Comparison of ENCODE assay signal across 9 mouse cellular contexts in the genomic region with DNA sequence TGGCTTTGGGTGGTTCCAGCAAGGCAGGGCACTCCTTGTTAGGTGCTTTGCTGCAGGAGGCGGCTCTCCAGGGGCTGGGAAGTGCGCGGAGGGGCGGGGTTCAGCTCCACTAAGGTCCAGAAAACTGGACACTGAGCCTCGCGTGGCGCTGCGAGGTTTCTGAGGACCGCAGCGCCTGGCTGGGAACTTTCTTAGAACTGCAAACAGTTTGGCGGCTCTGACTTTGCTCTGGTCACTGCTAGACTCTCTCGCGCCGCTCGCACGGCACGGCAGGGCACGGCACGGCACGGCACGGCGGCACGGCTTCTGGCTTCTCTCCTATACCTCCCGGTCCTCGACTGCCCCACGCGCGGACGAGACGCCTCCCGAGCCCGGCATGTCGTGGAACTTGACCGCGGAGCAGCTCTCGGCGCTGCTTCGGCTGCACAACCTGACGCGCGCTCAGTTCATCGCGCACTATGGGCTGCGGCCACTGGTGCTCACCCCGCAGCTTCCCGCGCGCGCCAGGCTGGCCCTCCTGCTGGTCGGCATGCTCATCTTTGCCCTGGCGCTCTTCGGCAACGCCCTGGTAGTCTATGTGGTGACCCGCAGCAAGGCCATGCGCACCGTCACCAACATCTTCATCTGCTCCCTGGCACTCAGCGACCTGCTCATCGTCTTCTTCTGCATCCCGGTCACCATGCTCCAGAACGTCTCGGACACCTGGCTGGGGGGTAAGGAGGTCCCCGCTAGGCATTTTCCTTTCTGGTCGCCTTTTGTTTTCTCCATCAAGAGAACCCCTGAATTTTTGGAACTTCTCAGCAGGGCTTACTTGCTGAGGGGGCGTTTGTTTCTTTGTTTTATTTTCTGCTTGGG. TPM values are rescaled to one million over a fixed set of nuclear protein-coding genes. Genes with fewer than 3 reads are reported as not detected.
DNase-seq lines count a peak whose midpoint lies in the region; ATAC-seq and TF ChIP-seq lines count a peak whose summit lies in the region.
"Had no signal": no experiment of that assay in that cellular context is flagged by ENCODE, and none has a peak within 500 bp of the region (broad histone marks: within the 10 kb centered on the region; RNA-seq: fewer than 3 reads in every experiment).

TSS of gene C130060K24Rik (plus strand) at position 188 of the 855 bp plus-strand sequence.

- WGBS in lung, postnatal 0 days: 1% methylated on average over 64 of the region's 64 CpGs
- WGBS in hindbrain, embryonic 12.5 days: under 1% methylated on average over 64 of the region's 64 CpGs
- under 1% methylated on average over 64 of the region's 64 CpGs for WGBS in midbrain, embryonic 10.5 days

- TF ChIP-seq POLR2A in testis, adult 2 months (IDR thresholded peaks at IDR 0.05; ENCODE audit: control insufficient read depth, low read depth, low read length): no peak

- TF ChIP-seq EP300 in lung, postnatal 0 days (IDR thresholded peaks at IDR 0.05): no peak

- peak within 1 kb of the TSS; percentile 35 for H3K4me3 ChIP-seq in lung, postnatal 0 days (ENCODE audit: low read depth, low read length)
- H3K4me3 ChIP-seq in hindbrain, embryonic 12.5 days: peak within 1 kb of the TSS; percentile 52
- peak within 1 kb of the TSS; percentile 75 for H3K4me3 ChIP-seq in midbrain, embryonic 10.5 days
- peak within 1 kb of the TSS; percentile 47 for H3K4me3 ChIP-seq in testis, adult 2 months (ENCODE audit: control insufficient read depth, low read depth, low read length)

- H3K36me3 ChIP-seq in lung, postnatal 0 days (ENCODE audit: insufficient read depth, low read length): no peaks in the 10 kb centered on the region
- no peaks in the 10 kb centered on the region for H3K36me3 ChIP-seq in hindbrain, embryonic 12.5 days
- no peaks in the 10 kb centered on the region for H3K36me3 ChIP-seq in midbrain, embryonic 10.5 days
- H3K36me3 ChIP-seq in testis, adult 2 months (ENCODE audit: control insufficient read depth, insufficient read depth, low read length): no peaks in the 10 kb centered on the region

- no peak for ATAC-seq in cerebellum, adult (ENCODE audit: insufficient number of reproducible peaks, low FRiP score, low TSS enrichment)
- peak; percentile 48 for ATAC-seq in lung, postnatal 0 days
- ATAC-seq in hindbrain, embryonic 12.5 days (ENCODE audit: low FRiP score): peak; percentile 88

- H3K27ac ChIP-seq in lung, postnatal 0 days (ENCODE audit: low read length): no peak within 1 kb of the TSS
- H3K27ac ChIP-seq in hindbrain, embryonic 12.5 days: no peak within 1 kb of the TSS
- peak within 1 kb of the TSS; percentile 84 for H3K27ac ChIP-seq in midbrain, embryonic 10.5 days (replicated peaks)
- no peak within 1 kb of the TSS for H3K27ac ChIP-seq in testis, adult 2 months (ENCODE audit: control insufficient read depth, insufficient read depth, low read depth, low read length)

- no peaks in the 10 kb centered on the region for H3K9me3 ChIP-seq in lung, postnatal 0 days (ENCODE audit: low read length)
- H3K9me3 ChIP-seq in hindbrain, embryonic 12.5 days (replicated peaks): no peaks in the 10 kb centered on the region
- no peaks in the 10 kb centered on the region for H3K9me3 ChIP-seq in midbrain, embryonic 10.5 days (replicated peaks)

- DNase-seq in cerebellum, postnatal 10 days: peak; percentile 51 to 59
- DNase-seq in lung, postnatal 0 days (ENCODE audit: low spot score): peak; percentile 10
- DNase-seq in lung, postnatal 14 days: no peak
- peak; percentile 64 for DNase-seq in midbrain, embryonic 10.5 days (ENCODE audit: low spot score)
- no peak for DNase-seq in MN1 (ENCODE audit: low spot score)

- no peaks in the 10 kb centered on the region for H3K4me1 ChIP-seq in lung, postnatal 0 days (ENCODE audit: insufficient read depth, low read depth, low read length)
- peaks cover 4% of the 10 kb centered on the region; the same call in 1 of the 2 replicates for H3K4me1 ChIP-seq in hindbrain, embryonic 12.5 days
- H3K4me1 ChIP-seq in midbrain, embryonic 10.5 days: peaks cover 15% of the 10 kb centered on the region
- peaks cover 6% of the 10 kb centered on the region; the same call in 1 of the 2 replicates for H3K4me1 ChIP-seq in testis, adult 2 months (ENCODE audit: control insufficient read depth, insufficient read depth, low read length)

- no peak for TF ChIP-seq CTCF in lung, postnatal 0 days (IDR thresholded peaks at IDR 0.05)
- no peak for TF ChIP-seq CTCF in testis, adult 2 months (IDR thresholded peaks at IDR 0.05; ENCODE audit: control insufficient read depth, insufficient read depth, insufficient replicate concordance, low read depth, low read length)

- H3K9ac ChIP-seq in lung, postnatal 0 days (replicated peaks; ENCODE audit: low read depth): no peak within 1 kb of the TSS
- peak within 1 kb of the TSS; percentile 51 for H3K9ac ChIP-seq in hindbrain, embryonic 12.5 days

- H3K27me3 ChIP-seq in lung, postnatal 0 days (replicated peaks; ENCODE audit: insufficient read depth, low read length): no peaks in the 10 kb centered on the region
- peaks cover 20% of the 10 kb centered on the region for H3K27me3 ChIP-seq in hindbrain, embryonic 12.5 days
- peaks cover 41% of the 10 kb centered on the region for H3K27me3 ChIP-seq in midbrain, embryonic 10.5 days (ENCODE audit: low read depth, poor library complexity, severe bottlenecking)
- no peaks in the 10 kb centered on the region for H3K27me3 ChIP-seq in testis, adult 2 months (ENCODE audit: control insufficient read depth, insufficient read depth, low read length)

- peak within 1 kb of the TSS; percentile 82 for H3K4me2 ChIP-seq in lung, postnatal 0 days (replicated peaks; ENCODE audit: low read depth, low read length)
- peak within 1 kb of the TSS; percentile 90 for H3K4me2 ChIP-seq in hindbrain, embryonic 12.5 days (replicated peaks)

RNA-seq across cellular contexts. Expression of gene C130060K24Rik, which starts in this region (rescaled TPM):
- polyA plus RNA-seq in lung, postnatal 0 days (2015; fragmentation: Nextera tagmentation; extraction: Ambion mirVana): not detected in 2 replicates
- 0.98 and 2.2 TPM in 2 replicates for polyA plus RNA-seq in hindbrain, embryonic 12.5 days (2016; fragmentation: Nextera tagmentation; extraction: Ambion mirVana)
- polyA plus RNA-seq in midbrain, embryonic 10.5 days (2016; fragmentation: Nextera tagmentation; extraction: Ambion mirVana): 3.8 and 5.5 TPM in 2 replicates
- polyA plus RNA-seq in testis, adult 2 months (2012; rRNA removed): not detected in 2 replicates
- polyA plus RNA-seq: C2C12 had no signal

Comparison
In these comparisons a context has a peak if more than half of its experiments do, and no peak if none do; other contexts are left out.
1. Peak in DNase-seq, ATAC-seq, H3K4me3 ChIP-seq and H3K4me2 ChIP-seq in lung, postnatal 0 days; RNA of the gene not detected or under 1 TPM.
2. DNase-seq: peak in cerebellum, postnatal 10 days (2 of 2) and midbrain, embryonic 10.5 days (single experiment); none in lung, postnatal 14 days (single experiment) and MN1 (single experiment).
3. Peak in every context shown above with its lines, with median percentiles within 50 percentile points of each other: H3K4me3 ChIP-seq.